Mouse (Mus musculus) G1E-ER4 (cell line): Measurements from ENCODE around the gene St6galnac3. TPM values are rescaled to one million over a fixed set of nuclear protein-coding genes. Genes with fewer than 3 reads are reported as not detected.

ENCODE experiments used
- GATA1 ChIP-seq: IDR thresholded peaks from one replicate; pipeline ENCODE4 v1.8.0; 2012; ENCODE audit warnings: low read length, inconsistent platforms
- polyA plus RNA-seq: library from polyadenylated mRNA; stranded (reverse); fragments of >175 nt; gene quantifications from 2 replicates; pipeline ENCODE4 v1.2.3, GENCODE M21; 2012

Gene St6galnac3
- polyA plus RNA-seq, 1 experiment, result 1.9 TPM

DNA sequence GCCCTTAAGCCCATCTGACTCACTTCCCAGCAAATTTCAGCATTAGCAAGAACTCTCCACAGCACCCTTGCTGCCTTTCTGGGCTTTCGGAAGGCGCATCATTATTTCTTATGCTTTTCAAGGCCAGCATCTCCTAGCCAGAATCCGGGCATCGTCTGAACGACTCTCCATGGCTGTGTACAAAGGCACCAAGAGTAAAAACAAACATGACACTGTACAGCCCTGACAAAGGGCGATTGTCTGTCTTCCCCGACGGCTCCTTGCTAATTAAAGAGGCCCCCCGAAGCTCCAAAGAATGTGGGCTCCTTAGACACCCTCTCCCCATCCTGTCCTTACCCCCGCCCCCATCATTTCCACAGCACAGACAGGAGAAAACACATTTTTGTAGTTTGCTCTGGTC lies 13.4 kb upstream of the St6galnac3 start:
- TF ChIP-seq GATA1, result no peak

DNA sequence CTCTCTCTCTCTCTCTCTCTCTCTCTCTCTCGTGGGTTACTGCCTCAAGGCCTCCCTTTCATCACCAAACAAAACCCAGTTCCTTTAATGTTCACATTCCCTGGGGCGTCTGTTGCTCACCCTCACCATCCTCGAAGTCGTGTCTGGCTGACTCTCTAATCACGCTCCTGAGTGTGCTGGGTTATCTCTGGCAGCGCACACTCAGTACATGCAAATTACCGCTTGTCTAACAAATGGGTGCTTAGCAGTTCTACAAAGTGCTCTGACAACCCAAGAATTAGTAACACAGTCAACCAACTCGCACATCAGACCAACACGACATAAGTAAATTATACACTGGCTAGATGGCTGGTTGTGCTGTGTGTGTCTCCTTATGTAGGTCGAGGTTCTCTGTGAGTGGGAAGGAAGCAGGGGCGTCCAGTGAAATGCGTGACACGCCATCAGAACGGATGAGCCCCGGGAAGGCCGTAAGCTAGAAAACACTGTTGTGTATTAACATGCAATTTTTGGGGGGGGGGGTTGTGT lies 11.8 kb upstream of the St6galnac3 start:
- TF ChIP-seq GATA1, result no peak

DNA sequence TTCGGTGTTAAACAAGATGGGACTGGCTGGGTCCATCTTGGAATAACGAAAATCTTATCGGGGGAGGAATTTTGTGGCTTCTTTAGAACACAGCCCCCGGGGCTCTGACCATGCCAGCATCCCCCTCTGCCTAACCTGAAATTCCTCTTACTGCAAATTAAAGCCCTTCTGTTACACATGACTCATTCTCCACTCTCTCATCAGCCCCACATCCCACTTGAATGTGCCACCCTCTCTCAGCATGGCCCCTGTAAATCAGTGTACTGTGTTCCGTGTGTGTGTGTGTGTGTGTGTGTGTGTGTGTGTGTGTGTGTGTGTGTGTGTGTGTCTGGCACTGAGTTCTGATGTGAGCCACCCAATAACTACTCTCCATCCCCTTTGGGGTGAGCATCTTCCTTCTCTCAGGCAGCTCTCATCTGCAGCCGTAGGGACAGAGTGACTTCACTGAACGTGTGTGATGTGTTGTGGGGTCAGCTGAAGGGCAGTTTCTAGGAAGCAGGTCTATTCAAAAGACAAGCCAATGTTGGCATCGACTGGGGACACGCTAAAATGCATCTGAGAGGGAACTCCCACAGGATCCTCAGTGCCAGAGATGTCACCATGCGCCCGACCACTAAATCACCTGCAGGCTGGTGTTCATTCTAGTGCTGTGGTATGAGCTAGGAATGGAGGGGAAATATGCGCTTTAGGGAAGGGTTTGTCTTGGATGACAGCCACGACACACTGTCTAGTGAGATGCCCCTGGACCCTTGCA lies 11.0 kb upstream of the St6galnac3 start:
- no peak for TF ChIP-seq GATA1

DNA sequence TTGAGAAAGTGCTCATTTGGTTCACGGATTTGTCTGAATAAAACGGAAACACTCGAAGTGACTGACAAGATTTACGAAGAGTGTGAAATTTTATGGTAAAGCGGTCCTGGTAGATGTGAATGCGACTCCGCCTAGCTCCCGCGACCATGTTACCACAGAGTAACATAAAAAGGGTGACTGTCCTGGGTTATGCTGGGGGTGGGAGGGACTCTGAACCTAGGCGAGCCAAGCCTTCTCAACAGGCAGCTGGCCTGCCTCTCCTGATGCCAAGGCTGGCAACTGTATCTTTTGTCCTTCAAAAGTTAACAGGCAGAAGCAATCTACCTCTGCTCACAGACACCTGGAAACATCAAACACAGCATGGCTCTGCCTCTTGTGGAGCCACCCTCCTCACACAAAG lies 9.8 kb upstream of the St6galnac3 start:
- TF ChIP-seq GATA1, result no peak

DNA sequence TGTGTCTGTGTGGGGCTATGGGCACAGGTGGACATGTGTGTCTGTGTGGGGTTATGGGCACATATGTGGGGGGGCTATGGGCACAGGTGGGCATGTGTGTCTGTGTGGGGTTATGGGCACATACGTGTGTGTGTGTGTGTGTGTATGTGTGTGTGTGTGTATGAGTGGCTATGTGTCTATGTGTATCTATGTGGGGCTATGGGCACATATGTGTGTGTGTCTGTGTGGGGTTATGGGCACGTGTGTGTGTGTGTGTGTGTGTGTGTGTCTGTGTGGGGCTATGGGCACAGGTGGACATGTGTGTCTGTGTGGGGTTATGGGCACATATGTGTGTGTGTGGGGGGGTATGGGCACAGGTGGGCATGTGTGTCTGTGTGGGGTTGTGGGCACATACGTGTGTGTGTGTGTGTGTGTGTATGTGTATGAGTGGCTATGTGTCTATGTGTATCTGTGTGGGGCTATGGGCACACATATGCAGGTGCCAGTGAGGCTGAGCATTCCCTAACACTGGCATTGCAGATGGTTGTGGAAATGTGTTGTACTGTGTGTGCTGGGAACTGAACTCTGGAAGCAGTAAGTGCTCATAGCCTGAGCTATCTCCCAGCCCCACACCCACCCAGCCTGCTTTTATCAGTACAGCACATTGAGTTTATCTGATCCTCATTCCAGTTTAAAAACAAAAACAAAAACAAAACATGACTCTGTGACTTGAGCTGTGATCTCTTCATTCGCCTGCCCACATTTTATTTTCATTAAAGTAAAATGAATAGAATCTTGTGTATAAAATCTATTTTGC lies 8.6 kb upstream of the St6galnac3 start:
- TF ChIP-seq GATA1, result no peak

DNA sequence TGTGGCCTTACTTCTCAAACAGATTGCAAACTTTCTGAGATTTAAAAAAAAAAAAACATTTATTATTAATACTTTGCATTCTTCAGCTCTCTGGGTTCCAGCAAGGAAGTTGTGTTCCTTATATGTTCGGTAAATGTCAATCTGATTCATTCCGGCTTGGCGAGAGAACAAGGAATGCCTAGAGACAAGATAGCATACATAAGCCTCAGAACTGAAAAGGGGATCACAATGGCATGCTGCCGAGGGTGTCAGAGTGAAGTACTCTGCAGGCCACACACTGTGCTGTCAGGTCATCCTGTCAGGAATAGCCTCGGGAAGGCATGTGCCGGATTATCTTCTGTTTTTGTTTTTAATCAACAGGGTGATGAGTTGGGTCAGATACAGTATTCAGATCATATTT lies 7.8 kb upstream of the St6galnac3 start:
- TF ChIP-seq GATA1, result no peak

DNA sequence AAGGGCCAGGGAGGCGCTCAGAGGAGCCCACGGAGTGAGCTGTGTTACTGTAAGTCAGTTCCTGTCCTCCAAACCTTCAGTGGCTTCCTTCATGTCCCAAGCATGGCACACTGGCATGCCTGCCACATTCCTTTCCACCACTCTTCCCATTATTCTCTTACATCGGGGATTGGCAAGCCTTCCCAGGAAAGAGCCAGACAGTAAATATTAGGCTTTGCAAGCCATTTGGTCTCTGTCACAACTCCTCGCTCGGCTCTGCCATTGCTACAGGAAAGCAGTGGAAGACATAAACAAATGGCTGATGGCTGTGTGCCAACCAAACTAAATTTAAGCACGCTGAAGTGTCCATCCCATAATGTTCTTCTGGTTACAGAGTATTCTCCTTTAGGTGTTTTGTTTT lies 7.1 kb upstream of the St6galnac3 start:
- no peak for TF ChIP-seq GATA1

DNA sequence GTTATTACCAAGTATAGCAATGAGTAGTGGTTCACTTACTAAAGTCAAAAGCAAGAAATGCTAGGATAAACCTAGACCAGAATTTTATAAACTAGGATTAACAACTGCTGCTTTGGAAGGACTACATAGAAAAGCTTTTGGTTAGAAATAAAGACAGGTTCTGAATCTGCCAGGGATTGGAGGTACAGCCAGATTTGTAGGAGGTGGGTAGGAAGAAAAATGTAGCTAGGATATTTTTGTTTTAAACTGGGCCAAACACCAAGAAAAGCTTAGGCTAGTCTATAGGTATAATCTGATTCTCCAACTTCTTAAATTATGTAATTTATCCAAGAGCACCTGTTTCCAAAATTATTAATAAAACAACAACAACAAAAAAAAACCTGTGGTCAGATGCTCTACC lies 3.6 kb upstream of the St6galnac3 start:
- TF ChIP-seq GATA1, result no peak

DNA sequence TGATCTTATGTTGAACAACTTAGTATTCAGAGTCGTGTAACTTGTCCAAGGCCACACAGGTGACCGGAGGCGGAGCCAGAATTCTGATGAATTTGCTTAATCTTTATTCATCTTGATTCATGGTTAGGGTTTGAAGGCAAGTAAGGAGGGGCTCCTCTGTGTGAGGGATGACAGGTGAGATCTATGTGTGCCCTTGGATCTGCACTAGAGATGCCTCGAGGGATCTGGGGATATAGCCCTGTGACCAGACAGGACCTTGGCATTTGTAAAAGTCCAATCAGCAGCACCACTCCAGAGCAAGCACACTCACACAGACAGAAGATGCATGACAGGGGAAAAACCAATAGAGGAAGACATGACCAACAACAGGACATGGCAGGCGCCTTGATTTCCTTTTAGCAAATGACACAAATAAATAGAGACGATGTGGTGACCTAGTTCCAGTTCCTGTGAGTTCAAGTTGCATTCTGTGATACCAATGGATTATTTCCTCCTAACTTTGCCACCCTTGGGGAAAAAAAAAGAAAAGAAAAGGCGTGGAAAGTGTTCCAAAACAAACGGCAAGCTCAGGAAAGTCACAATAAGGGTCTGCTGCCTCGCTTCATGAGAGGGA lies 1.4 kb downstream of the St6galnac3 start:
- no peak for TF ChIP-seq GATA1

DNA sequence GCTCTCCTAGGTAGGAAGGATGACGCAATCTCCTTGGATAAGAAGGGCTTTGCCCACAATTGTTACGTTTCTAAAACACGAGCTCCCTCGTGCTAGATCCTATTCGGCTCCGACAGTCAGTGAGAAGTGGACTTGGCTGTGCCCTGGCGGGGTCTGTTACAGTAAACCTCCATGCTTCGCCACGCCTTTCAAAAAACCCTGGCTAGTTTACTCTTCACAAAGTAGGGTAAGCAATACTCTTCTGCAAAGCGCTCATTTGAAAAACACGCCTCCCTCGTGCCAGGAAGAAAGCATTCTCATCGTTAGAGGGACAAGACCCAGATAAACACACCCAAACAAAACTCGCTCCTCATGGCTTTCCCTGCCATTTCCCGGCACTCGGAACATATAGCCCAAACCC lies 3.4 kb downstream of the St6galnac3 start:
- TF ChIP-seq GATA1, result no peak

DNA sequence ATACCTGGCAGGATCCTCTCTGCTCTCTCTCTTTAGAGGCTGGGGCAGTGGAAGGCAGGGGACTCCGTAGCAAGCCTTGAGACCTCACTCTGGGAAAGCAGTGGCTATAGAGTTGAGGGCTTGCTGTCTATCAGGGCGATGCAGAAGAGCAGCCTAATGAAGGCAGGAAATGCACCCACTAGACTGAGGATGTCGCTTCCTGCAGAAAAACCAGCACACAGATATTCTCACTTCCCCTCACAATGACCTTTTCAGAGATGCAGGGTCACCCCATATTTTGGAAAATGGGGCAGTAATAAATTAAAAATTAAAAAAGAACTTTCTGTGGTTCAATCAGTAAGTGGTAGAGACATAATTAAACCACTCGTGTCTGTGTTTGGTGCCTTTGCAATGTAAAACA lies 4.1 kb downstream of the St6galnac3 start:
- no peak for TF ChIP-seq GATA1

DNA sequence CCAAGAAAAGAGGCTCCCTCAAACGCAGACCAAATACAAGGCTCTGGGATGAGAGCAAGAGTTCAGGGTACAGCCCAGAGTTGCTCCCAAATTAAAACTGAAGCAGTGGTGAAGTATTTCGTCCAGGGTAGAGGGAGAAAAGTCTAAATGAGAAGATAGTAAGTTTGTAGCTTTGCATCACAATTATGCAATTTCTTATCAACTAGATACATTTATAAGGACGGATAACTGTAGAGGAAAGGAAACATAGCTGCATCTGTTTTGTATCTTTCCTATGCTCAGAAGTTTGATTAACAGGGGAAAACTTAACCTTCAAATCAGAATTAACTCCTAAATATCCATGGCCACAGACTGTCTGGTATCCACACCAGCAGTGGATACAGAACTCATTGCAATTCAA lies 4.7 kb downstream of the St6galnac3 start:
- TF ChIP-seq GATA1, result no peak

DNA sequence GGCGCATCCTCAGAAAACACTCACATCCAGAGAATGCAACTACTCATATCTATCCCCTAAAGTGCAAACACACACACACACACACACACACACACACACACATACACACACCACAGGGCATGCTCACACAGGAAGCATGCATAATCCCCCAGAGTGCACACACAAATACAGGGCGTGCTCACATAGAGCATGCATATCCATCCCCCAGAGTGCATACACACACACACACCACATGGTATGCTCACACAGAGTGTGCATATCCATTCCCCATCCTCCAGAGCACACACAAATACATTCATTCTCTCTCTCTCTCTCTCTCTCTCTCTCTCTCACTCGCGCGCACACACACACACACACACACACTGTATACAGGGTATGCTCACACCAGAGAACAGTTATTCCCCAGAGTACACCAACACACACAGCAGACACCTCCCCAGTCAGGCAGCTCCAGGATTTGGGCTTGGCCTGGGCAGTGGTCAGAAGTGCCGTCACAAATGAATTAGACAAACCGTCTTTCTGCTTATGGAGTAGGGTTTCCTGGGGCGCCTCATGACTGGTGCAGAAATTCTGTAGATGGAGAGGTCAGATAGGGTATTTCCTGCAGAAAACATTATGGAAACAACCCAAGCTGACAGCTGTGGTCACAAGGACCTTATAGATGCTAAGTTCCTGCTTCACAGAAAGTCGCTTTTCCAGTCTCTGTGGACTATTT lies 5.6 kb downstream of the St6galnac3 start:
- TF ChIP-seq GATA1, result no peak

DNA sequence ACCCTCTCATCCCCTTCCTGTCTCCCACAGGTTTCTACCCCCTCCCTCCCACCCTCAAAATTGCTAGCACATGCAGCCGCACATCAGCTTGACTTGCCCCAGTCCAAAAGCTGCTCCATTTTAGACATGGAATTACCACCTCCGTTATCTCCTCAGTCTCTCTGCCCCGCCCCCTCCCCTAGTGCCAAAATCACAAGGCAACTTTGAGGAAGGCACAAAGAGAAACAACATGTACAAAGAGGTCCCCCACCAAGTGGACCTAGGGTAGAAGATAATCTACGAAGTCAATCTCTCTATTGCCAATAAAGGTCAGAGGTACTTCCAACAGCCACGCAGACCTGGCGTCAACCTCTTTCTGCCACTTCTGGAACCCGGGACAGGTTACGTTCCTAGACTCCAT lies 6.2 kb downstream of the St6galnac3 start:
- TF ChIP-seq GATA1, result no peak

DNA sequence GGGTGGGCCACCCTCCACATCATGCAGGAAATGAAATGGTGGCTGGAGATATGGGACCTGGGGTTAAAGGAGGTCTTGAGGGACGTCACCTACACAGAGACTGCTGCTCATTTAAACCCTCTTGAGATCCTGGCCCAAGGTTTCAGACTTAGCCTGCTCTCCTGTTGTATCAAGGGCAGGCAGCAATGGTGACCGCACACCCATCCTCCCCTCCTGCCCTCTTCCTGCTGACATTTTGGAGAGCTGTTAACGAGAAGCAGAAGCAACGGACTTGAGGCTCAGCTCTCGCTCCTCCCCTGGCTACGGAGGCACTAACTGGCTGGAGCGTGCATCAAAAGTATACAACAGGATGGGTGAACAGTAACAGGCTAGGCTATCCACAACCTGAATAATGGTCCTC lies 7.2 kb downstream of the St6galnac3 start:
- no peak for TF ChIP-seq GATA1

DNA sequence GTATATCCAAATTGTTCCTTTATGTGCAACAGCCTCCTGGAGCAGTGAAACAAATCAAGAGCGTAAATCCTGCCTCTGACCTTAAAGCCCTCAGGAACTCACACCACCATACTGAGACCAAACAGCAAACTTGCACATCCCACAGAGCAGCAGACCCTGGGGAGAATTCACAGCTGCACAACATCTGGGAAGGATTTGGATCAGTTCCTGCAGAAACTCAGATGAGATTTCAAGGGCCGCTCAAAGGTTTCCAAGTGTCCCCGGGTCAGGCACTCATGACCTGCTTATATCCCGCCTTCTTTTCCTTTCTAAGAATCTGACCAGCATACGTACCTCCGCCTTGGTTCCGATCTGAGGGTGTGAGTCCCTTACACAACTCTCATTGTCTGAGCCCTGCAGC lies 9.3 kb downstream of the St6galnac3 start:
- no peak for TF ChIP-seq GATA1
